7 mouse cellular contexts compared by ENCODE assay signal in genomic region chr15:83526424-83527091, GRCm38 (mm10). TPM values are rescaled to one million over a fixed set of nuclear protein-coding genes. Genes with fewer than 3 reads are reported as not detected.
A peak's percentile ranks its signal among the peaks of the same experiment; 100 is the strongest.
DNase-seq lines count a peak whose midpoint lies in the region; ATAC-seq lines count a peak whose summit lies in the region.

Gene Bik (plus strand): TSS chr15:83526862.

- peaks cover 24% of the 10 kb centered on the region for H3K27me3 ChIP-seq in intestine, embryonic 16.5 days (replicated peaks; ENCODE audit: control insufficient read depth, insufficient read depth, low read length)
- peaks cover 56% of the 10 kb centered on the region for H3K27me3 ChIP-seq in neural tube, embryonic 13.5 days

- peak; percentile 83 for DNase-seq in ZHBTc4 (ENCODE audit: low read depth, low spot score)
- DNase-seq in embryo, embryonic 10.5 days (ENCODE audit: low spot score): peak; percentile 82
- peak; percentile 98 for DNase-seq in heart, adult 11 months
- peak; percentile 72 to 82 for DNase-seq in lung, adult 18-20 months
- DNase-seq in urinary bladder, adult 18-20 months (ENCODE audit: low spot score in 2 of 2): peak; percentile 56 to 71

- H3K36me3 ChIP-seq in intestine, embryonic 16.5 days (ENCODE audit: control insufficient read depth, insufficient read depth, low read length): no peaks in the 10 kb centered on the region
- H3K36me3 ChIP-seq in neural tube, embryonic 13.5 days: no peaks in the 10 kb centered on the region

- H3K4me3 ChIP-seq in intestine, embryonic 16.5 days (ENCODE audit: low read length): peak within 1 kb of the TSS; percentile 64
- H3K4me3 ChIP-seq in neural tube, embryonic 13.5 days: peak within 1 kb of the TSS; percentile 46

- H3K9ac ChIP-seq in intestine, embryonic 16.5 days (ENCODE audit: low read depth, low read length): peak within 1 kb of the TSS; percentile 67
- peak within 1 kb of the TSS; percentile 67 for H3K9ac ChIP-seq in neural tube, embryonic 13.5 days

- WGBS in intestine, embryonic 16.5 days: under 1% methylated on average over 45 of the region's 45 CpGs
- under 1% methylated on average over 39 of the region's 45 CpGs for WGBS in neural tube, embryonic 13.5 days

- no peaks in the 10 kb centered on the region for H3K9me3 ChIP-seq in intestine, embryonic 16.5 days (ENCODE audit: control insufficient read depth, low read length)
- H3K9me3 ChIP-seq in neural tube, embryonic 13.5 days: no peaks in the 10 kb centered on the region

- ATAC-seq in intestine, embryonic 16.5 days: peak; percentile 82
- peak; percentile 60; the same call in 1 of the 2 replicates for ATAC-seq in neural tube, embryonic 13.5 days (ENCODE audit: low read depth)

- H3K27ac ChIP-seq in intestine, embryonic 16.5 days (ENCODE audit: low read length): no peak within 1 kb of the TSS
- H3K27ac ChIP-seq in neural tube, embryonic 13.5 days (replicated peaks): no peak within 1 kb of the TSS

- peaks cover 21% of the 10 kb centered on the region for H3K4me1 ChIP-seq in intestine, embryonic 16.5 days (ENCODE audit: control insufficient read depth, insufficient read depth, low read length)
- H3K4me1 ChIP-seq in neural tube, embryonic 13.5 days (replicated peaks): peaks cover 25% of the 10 kb centered on the region

- H3K4me2 ChIP-seq in intestine, embryonic 16.5 days (ENCODE audit: low read depth, low read length): peak within 1 kb of the TSS; percentile 97
- H3K4me2 ChIP-seq in neural tube, embryonic 13.5 days: peak within 1 kb of the TSS; percentile 89

RNA-seq across cellular contexts. Expression of gene Bik, which starts in this region (rescaled TPM):
- polyA plus RNA-seq in intestine, embryonic 16.5 days (2015; fragmentation: Nextera tagmentation; extraction: Ambion mirVana): 3.1 and 4.3 TPM in 2 replicates
- 1.2 and 1.5 TPM in 2 replicates for polyA plus RNA-seq in neural tube, embryonic 13.5 days (2015; fragmentation: Nextera tagmentation; extraction: Ambion mirVana)
